Mouse (Mus musculus): ENCODE results near the gene Fau. TPM values are rescaled to one million over a fixed set of nuclear protein-coding genes. Genes with fewer than 3 reads are reported as not detected.

Fau gene
- total and polyA plus RNA-seq, 3 experiments: 2,413 to 2,967 TPM; not detected in 1

DNA sequence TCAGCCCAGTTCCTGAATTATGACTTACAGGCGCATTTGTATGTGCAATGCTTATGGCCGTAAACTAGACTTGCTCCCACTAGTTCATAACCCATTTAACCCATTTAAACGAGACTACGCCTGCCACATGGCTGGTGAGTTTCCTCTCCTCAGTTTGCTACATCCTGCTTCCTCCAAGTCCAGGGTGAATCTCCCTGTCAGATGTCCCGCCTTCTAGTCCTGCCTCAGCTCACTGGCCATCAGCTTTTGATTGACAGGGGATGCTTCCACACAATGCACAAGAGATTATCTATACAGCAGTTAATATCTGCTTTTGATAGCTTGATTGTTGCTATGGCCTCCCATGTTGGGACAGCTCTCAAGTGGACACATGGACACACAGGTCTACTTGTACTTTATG is 3.3 kb upstream of the Fau start:
- peak; percentile 41 for DNase-seq (ENCODE audit: low read depth, low spot score)
- H3K9ac ChIP-seq (ENCODE audit: control insufficient read depth, low read depth, low read length, poor library complexity, severe bottlenecking): no peak overlapping the region
- H3K36me3 ChIP-seq (ENCODE audit: control insufficient read depth in 1 of 2, insufficient read depth in 2 of 2, low read length in 2 of 2): peaks cover 10 to 18% of the 10 kb centered on the region in 2 experiments
- H3K9me3 ChIP-seq (replicated peaks; ENCODE audit: insufficient read depth, low read length): no peaks in the 10 kb centered on the region
- peaks cover 35% of the 10 kb centered on the region for H3K79me2 ChIP-seq (ENCODE audit: control insufficient read depth, insufficient read depth, low read length, poor library complexity)
- H3K4me3 ChIP-seq (ENCODE audit: control insufficient read depth in 1 of 2, insufficient read depth in 1 of 2, low read depth in 2 of 2, low read length in 2 of 2): no peak overlapping the region
- no peaks in the 10 kb centered on the region for H3K27me3 ChIP-seq (ENCODE audit: control insufficient read depth in 1 of 2, insufficient read depth in 2 of 2, low read length in 2 of 2)
- peaks cover 0 to 10% of the 10 kb centered on the region in 2 experiments; a peak in 1 of 4 replicates for H3K4me1 ChIP-seq (ENCODE audit: control insufficient read depth in 1 of 2, insufficient read depth in 2 of 2, low read length in 2 of 2)
- TF ChIP-seq MYB (IDR thresholded peaks at IDR 0.05; ENCODE audit: low read depth, low read length) (no peak), RCOR1 (IDR thresholded peaks at IDR 0.05; ENCODE audit: low read depth, low read length) (no peak), TCF12 (IDR thresholded peaks at IDR 0.05; ENCODE audit: low read depth, low read length) (no peak), GABPA (IDR thresholded peaks at IDR 0.05; ENCODE audit: low read depth, low read length) (no peak), JUND (IDR thresholded peaks at IDR 0.05; ENCODE audit: low read depth, low read length) (no peak), UBTF (IDR thresholded peaks at IDR 0.05; ENCODE audit: borderline replicate concordance, insufficient read depth, low read depth, low read length) (no peak), TAL1 (IDR thresholded peaks at IDR 0.05; ENCODE audit: low read length) (no peak), RAD21 (IDR thresholded peaks at IDR 0.05; ENCODE audit: low read depth, low read length) (no peak), HCFC1 (IDR thresholded peaks at IDR 0.05; ENCODE audit: low read depth, low read length) (no peak), CHD2 (IDR thresholded peaks at IDR 0.05; ENCODE audit: low read length) (no peak), USF1 (IDR thresholded peaks at IDR 0.05; ENCODE audit: low read depth, low read length) (no peak), BHLHE40 (IDR thresholded peaks at IDR 0.05; ENCODE audit: borderline replicate concordance, low read depth, low read length) (no peak), ZMIZ1 (IDR thresholded peaks at IDR 0.05; ENCODE audit: low read depth, low read length) (0 out of 2 replicates have a peak, but pooled peaks have one; percentile 44), NRF1 (IDR thresholded peaks at IDR 0.05; ENCODE audit: insufficient read depth, low read depth, low read length, poor library complexity, severe bottlenecking) (no peak), CTCF (IDR thresholded peaks at IDR 0.05 in 2 of 3, conservative IDR thresholded peaks at IDR 0.05 in 1 of 3; ENCODE audit: control insufficient read depth in 1 of 3, insufficient read depth in 1 of 3, low read depth in 2 of 3, low read length in 3 of 3, poor library complexity in 1 of 3, severe bottlenecking in 1 of 3) (no peak), MAX (IDR thresholded peaks at IDR 0.05; ENCODE audit: low read length) (0 out of 2 replicates have a peak, but pooled peaks have one; percentile 38)
- no peak overlapping the region for H3K27ac ChIP-seq (ENCODE audit: control insufficient read depth, low read depth, low read length)

DNA sequence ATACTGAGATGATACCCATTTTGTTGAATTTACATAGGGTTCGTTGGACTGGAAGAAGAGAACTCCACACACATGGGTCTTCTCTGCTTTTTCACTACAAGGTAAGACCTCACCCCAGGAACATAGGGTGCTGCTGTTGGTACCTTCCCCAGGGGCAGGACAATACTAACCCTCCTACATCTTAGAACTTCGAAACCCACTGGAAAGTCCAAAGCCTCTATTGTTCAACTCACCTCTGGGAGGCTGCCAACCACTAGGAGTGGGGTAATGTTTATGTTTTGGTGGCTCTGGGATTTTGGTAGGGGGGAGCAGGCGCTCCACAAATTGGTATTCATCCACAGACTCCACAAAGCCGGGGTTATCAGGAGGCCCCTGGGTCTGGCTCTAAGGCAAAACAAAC is 948 bp upstream of the Fau start:
- no peak for DNase-seq (ENCODE audit: low read depth, low spot score)
- Histone ChIP-seq H3K27ac (ENCODE audit: control insufficient read depth, low read depth, low read length) (no peak overlapping the region), H3K36me3 (ENCODE audit: control insufficient read depth in 1 of 2, insufficient read depth in 2 of 2, low read length in 2 of 2) (peaks cover 8 to 18% of the 10 kb centered on the region in 2 experiments), H3K9me3 (replicated peaks; ENCODE audit: insufficient read depth, low read length) (no peaks in the 10 kb centered on the region), H3K79me2 (ENCODE audit: control insufficient read depth, insufficient read depth, low read length, poor library complexity) (peaks cover 39% of the 10 kb centered on the region), H3K4me3 (ENCODE audit: control insufficient read depth in 1 of 2, insufficient read depth in 1 of 2, low read depth in 2 of 2, low read length in 2 of 2) (peak overlapping the region; percentile 95), H3K4me1 (ENCODE audit: control insufficient read depth in 1 of 2, insufficient read depth in 2 of 2, low read length in 2 of 2) (peaks cover 0 to 10% of the 10 kb centered on the region in 2 experiments; a peak in 1 of 4 replicates), H3K27me3 (ENCODE audit: control insufficient read depth in 1 of 2, insufficient read depth in 2 of 2, low read length in 2 of 2) (no peaks in the 10 kb centered on the region), H3K9ac (ENCODE audit: control insufficient read depth, low read depth, low read length, poor library complexity, severe bottlenecking) (peak overlapping the region; percentile 96)
- no peak for TF ChIP-seq POLR2AphosphoS2 (IDR thresholded peaks at IDR 0.05; ENCODE audit: low read length)
- no peak for TF ChIP-seq TBP (IDR thresholded peaks at IDR 0.05; ENCODE audit: low read depth, low read length)
- no peak for TF ChIP-seq RCOR1 (IDR thresholded peaks at IDR 0.05; ENCODE audit: low read depth, low read length)
- no peak for TF ChIP-seq UBTF (IDR thresholded peaks at IDR 0.05; ENCODE audit: borderline replicate concordance, insufficient read depth, low read depth, low read length)
- TF ChIP-seq ETS1 (IDR thresholded peaks at IDR 0.05; ENCODE audit: low read depth, low read length): no peak
- no peak for TF ChIP-seq SIN3A (IDR thresholded peaks at IDR 0.05; ENCODE audit: low read length)
- TF ChIP-seq HCFC1 (IDR thresholded peaks at IDR 0.05; ENCODE audit: low read depth, low read length): no peak
- TF ChIP-seq ELF1 (IDR thresholded peaks at IDR 0.05; ENCODE audit: low read depth, low read length): no peak
- no peak for TF ChIP-seq MAZ (IDR thresholded peaks at IDR 0.05; ENCODE audit: low read depth, low read length)
- TF ChIP-seq MAFK (IDR thresholded peaks at IDR 0.05; ENCODE audit: borderline replicate concordance, low read depth, low read length): no peak
- TF ChIP-seq EP300 (IDR thresholded peaks at IDR 0.05; ENCODE audit: low read depth in 1 of 2, low read length in 2 of 2): no peak
